Mouse (Mus musculus): ENCODE data around the gene Col18a1.

The Col18a1 gene

DNA sequence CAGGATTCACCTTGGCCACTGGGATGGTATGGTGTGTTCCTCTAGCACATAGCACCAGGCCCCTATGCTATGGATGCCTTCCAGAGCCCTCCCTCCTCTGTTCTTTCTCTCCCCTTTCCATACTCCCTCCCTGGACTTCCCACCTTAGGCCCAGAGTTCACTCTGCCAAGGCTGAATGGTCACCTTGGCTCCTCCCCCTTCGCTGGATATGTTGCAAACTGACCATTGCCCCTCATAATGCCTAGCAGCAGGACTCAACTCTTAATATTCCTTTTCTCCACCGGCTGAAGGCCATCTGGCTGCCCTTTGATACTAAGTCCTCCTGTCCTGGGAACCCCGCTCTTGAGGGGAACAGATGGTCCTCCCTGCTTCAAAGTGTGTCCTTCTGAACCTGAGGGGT, 139.4 kb downstream of the Col18a1 start:
- no peak overlapping the region for H3K4me3 ChIP-seq (replicated peaks; ENCODE audit: low read length)
- H3K9me3 ChIP-seq (ENCODE audit: low read length), result no peaks in the 10 kb centered on the region
- TF ChIP-seq NANOG (IDR thresholded peaks at IDR 0.05; ENCODE audit: borderline replicate concordance, low read length), result no peak
- no peak for TF ChIP-seq POU5F1 (IDR thresholded peaks at IDR 0.05; ENCODE audit: borderline replicate concordance, low read length)
- TF ChIP-seq CTCF (conservative IDR thresholded peaks at IDR 0.05; ENCODE audit: low read length), result no peak
- H3K4me1 ChIP-seq (replicated peaks; ENCODE audit: low read depth, low read length), result peaks cover 11% of the 10 kb centered on the region
- no peaks in the 10 kb centered on the region for H3K36me3 ChIP-seq (ENCODE audit: insufficient read depth, low read length)
- peaks cover 33% of the 10 kb centered on the region for H3K27me3 ChIP-seq (ENCODE audit: insufficient read depth, low read length)

- TF ChIP-seq POU5F1 (IDR thresholded peaks at IDR 0.05; ENCODE audit: borderline replicate concordance, low read length) (no peak), CTCF (conservative IDR thresholded peaks at IDR 0.05; ENCODE audit: low read length) (no peak), NANOG (IDR thresholded peaks at IDR 0.05; ENCODE audit: borderline replicate concordance, low read length) (no peak)
- peaks cover 18% of the 10 kb centered on the region for H3K27me3 ChIP-seq (ENCODE audit: insufficient read depth, low read length)
- H3K4me3 ChIP-seq (replicated peaks; ENCODE audit: low read length), result no peak overlapping the region
Observed at GRCm38 (mm10) chr10:77024231-77024630, 142.1 kb downstream of the Col18a1 start.

DNA sequence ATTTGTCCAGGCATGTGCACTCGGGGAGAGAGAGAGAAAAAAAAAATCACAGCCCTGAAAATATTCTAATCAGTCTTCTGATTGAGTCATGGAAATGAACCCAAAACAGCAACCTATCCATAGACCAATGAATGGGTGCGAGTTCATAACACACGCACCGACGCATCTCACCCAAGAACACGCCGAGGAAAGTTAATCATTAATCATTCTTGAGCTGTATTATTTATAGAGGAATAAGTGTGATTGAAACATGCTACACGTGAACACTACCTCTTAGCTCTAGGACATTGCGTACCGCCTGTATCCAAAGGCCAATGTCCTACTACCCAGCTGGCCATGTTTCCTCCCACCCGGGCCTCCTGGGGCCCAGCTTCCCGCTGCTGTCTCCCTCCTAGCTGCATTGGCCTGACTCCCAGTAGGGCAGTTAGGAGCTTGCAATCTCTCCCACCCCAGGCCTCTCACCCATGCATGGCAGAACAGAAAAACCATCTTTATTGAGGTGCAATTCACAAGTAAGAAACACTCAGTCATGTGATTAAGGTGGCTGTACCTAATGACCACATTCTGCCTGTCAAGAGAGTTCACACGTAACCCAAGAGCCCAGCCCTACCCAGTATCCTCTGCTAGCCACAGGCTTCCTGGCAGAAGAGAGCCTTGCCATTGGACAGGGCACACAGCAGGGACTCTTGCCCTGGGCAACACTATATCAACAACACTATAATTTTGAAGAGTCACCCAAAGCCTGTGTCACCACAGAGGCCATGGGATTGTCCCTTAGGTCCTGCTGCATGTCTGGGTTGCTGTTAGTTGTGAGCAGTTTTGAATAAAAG, 143.8 kb downstream of the Col18a1 start:
- Histone ChIP-seq H3K4me1 (replicated peaks; ENCODE audit: low read depth, low read length) (peaks cover 20% of the 10 kb centered on the region), H3K27me3 (ENCODE audit: insufficient read depth, low read length) (peaks cover 11% of the 10 kb centered on the region), H3K4me3 (replicated peaks; ENCODE audit: low read length) (no peak overlapping the region), H3K9me3 (ENCODE audit: low read length) (no peaks in the 10 kb centered on the region), H3K36me3 (ENCODE audit: insufficient read depth, low read length) (no peaks in the 10 kb centered on the region)
- TF ChIP-seq POU5F1 (IDR thresholded peaks at IDR 0.05; ENCODE audit: borderline replicate concordance, low read length) (no peak), CTCF (conservative IDR thresholded peaks at IDR 0.05; ENCODE audit: low read length) (no peak), NANOG (IDR thresholded peaks at IDR 0.05; ENCODE audit: borderline replicate concordance, low read length) (no peak)

More at GRCm38 (mm10) chr10:77024231-77024630, 142.1 kb downstream of the Col18a1 start:
- Histone ChIP-seq H3K9me3 (ENCODE audit: low read length) (no peaks in the 10 kb centered on the region), H3K36me3 (ENCODE audit: insufficient read depth, low read length) (no peaks in the 10 kb centered on the region), H3K4me1 (replicated peaks; ENCODE audit: low read depth, low read length) (peaks cover 7% of the 10 kb centered on the region)

DNA sequence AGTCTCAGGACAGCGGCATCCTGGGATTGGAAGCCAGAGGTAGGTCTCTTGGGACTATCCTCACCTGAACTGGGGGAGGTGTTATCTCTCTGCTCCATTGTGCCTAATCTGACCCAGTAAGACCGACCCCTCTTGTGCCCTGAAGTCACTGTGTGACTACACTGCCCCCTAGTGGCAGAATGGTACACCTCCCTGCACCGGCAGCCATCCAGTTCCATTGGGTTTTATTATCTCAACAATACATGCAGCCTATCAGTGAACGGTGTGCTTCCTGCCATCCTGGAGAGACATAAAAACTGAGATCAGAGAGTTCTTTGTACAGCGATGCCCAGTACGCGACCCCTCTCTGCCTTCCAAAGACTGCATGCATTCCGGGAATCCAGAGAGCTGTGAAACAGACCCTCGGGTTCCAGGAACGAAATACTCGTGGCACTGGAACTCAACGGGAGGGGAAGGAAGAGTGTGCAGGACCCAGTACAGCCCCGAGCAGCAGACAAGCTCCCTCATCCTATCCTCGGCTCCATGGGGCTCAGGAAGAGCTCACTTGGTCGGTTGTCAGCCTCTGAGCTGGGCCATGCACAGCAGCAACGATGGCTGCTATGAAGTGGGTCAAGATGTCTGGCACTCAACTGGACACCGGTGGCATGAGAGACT, 144.8 kb downstream of the Col18a1 start:
- TF ChIP-seq POU5F1 (IDR thresholded peaks at IDR 0.05; ENCODE audit: borderline replicate concordance, low read length), result no peak
- peak; percentile 96 for TF ChIP-seq CTCF (conservative IDR thresholded peaks at IDR 0.05; ENCODE audit: low read length)
- TF ChIP-seq NANOG (IDR thresholded peaks at IDR 0.05; ENCODE audit: borderline replicate concordance, low read length), result no peak
- Histone ChIP-seq H3K27me3 (ENCODE audit: insufficient read depth, low read length) (peaks cover 11% of the 10 kb centered on the region), H3K9me3 (ENCODE audit: low read length) (no peaks in the 10 kb centered on the region), H3K4me1 (replicated peaks; ENCODE audit: low read depth, low read length) (peaks cover 28% of the 10 kb centered on the region), H3K4me3 (replicated peaks; ENCODE audit: low read length) (peak overlapping the region; percentile 66), H3K36me3 (ENCODE audit: insufficient read depth, low read length) (no peaks in the 10 kb centered on the region)

GRCm38 (mm10) chr10:77017662-77018061, 148.7 kb downstream of the Col18a1 start:
- no peak for TF ChIP-seq NANOG (IDR thresholded peaks at IDR 0.05; ENCODE audit: borderline replicate concordance, low read length)
- TF ChIP-seq CTCF (conservative IDR thresholded peaks at IDR 0.05; ENCODE audit: low read length), result no peak
- TF ChIP-seq POU5F1 (IDR thresholded peaks at IDR 0.05; ENCODE audit: borderline replicate concordance, low read length), result no peak
- H3K27me3 ChIP-seq (ENCODE audit: insufficient read depth, low read length), result no peaks in the 10 kb centered on the region; the same call in 1 of the 2 replicates
- H3K36me3 ChIP-seq (ENCODE audit: insufficient read depth, low read length), result no peaks in the 10 kb centered on the region
- peaks cover 7% of the 10 kb centered on the region; the same call in 1 of the 2 replicates for H3K9me3 ChIP-seq (ENCODE audit: low read length)
- H3K4me3 ChIP-seq (replicated peaks; ENCODE audit: low read length), result no peak overlapping the region
- peaks cover 38% of the 10 kb centered on the region for H3K4me1 ChIP-seq (replicated peaks; ENCODE audit: low read depth, low read length)

DNA sequence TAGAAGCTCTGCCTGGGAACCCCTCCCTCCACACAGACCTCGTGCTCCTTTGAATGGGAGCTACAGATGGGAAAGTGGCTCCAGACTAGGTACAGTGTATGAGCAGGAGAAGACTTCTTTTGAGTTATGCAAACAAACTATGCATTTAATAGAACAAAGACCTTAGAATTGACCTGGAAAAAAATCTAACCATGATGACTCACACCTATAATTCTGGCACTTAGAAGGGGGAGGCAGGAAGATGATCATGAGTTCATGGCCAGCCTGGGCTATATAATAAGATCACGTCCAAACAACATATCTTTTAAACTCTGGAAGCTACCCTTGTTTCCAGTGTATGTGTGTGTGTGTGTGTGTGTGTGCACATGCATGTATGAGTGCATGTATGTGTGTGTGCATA, 149.3 kb downstream of the Col18a1 start:
- Histone ChIP-seq H3K4me3 (replicated peaks; ENCODE audit: low read length) (no peak overlapping the region), H3K4me1 (replicated peaks; ENCODE audit: low read depth, low read length) (peaks cover 37% of the 10 kb centered on the region), H3K9me3 (ENCODE audit: low read length) (peaks cover 7% of the 10 kb centered on the region; the same call in 1 of the 2 replicates), H3K36me3 (ENCODE audit: insufficient read depth, low read length) (no peaks in the 10 kb centered on the region), H3K27me3 (ENCODE audit: insufficient read depth, low read length) (no peaks in the 10 kb centered on the region; the same call in 1 of the 2 replicates)
- TF ChIP-seq POU5F1 (IDR thresholded peaks at IDR 0.05; ENCODE audit: borderline replicate concordance, low read length), result no peak
- TF ChIP-seq CTCF (conservative IDR thresholded peaks at IDR 0.05; ENCODE audit: low read length), result no peak
- no peak for TF ChIP-seq NANOG (IDR thresholded peaks at IDR 0.05; ENCODE audit: borderline replicate concordance, low read length)

GRCm38 (mm10) chr10:77016499-77016898, 149.8 kb downstream of the Col18a1 start:
- peaks cover 7% of the 10 kb centered on the region; the same call in 1 of the 2 replicates for H3K9me3 ChIP-seq (ENCODE audit: low read length)
- H3K4me3 ChIP-seq (replicated peaks; ENCODE audit: low read length), result 0 out of 2 replicates have a peak overlapping the region, but pooled peaks have one; percentile 10
- no peaks in the 10 kb centered on the region for H3K36me3 ChIP-seq (ENCODE audit: insufficient read depth, low read length)
- TF ChIP-seq CTCF (conservative IDR thresholded peaks at IDR 0.05; ENCODE audit: low read length) (no peak), NANOG (IDR thresholded peaks at IDR 0.05; ENCODE audit: borderline replicate concordance, low read length) (no peak), POU5F1 (IDR thresholded peaks at IDR 0.05; ENCODE audit: borderline replicate concordance, low read length) (no peak)
- peaks cover 32% of the 10 kb centered on the region for H3K4me1 ChIP-seq (replicated peaks; ENCODE audit: low read depth, low read length)
- no peaks in the 10 kb centered on the region; the same call in 1 of the 2 replicates for H3K27me3 ChIP-seq (ENCODE audit: insufficient read depth, low read length)

DNA sequence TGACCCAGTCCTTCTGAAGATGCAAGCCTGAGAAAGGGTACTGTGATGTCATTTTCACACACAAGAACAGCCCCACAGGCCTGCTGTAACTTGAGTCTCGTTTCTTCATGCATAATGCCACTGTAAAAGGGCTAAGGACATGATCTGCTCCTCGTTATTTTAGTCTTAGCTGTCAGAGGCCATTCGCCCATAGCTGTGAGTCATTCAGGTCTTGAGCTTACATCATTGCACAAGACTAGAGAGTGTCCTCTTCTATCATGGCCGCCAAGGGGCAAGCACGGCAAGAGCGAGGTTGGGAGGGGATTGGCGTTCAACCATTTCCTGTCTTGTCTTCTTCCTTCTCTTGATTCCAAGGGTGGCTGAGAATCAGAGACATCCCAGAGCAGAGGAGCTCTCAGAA, 150.3 kb downstream of the Col18a1 start:
- H3K36me3 ChIP-seq (ENCODE audit: insufficient read depth, low read length), result no peaks in the 10 kb centered on the region
- H3K4me3 ChIP-seq (replicated peaks; ENCODE audit: low read length), result 0 out of 2 replicates have a peak overlapping the region, but pooled peaks have one; percentile 10
- peaks cover 7% of the 10 kb centered on the region; the same call in 1 of the 2 replicates for H3K9me3 ChIP-seq (ENCODE audit: low read length)
- peaks cover 37% of the 10 kb centered on the region for H3K4me1 ChIP-seq (replicated peaks; ENCODE audit: low read depth, low read length)
- no peaks in the 10 kb centered on the region; the same call in 1 of the 2 replicates for H3K27me3 ChIP-seq (ENCODE audit: insufficient read depth, low read length)
- TF ChIP-seq POU5F1 (IDR thresholded peaks at IDR 0.05; ENCODE audit: borderline replicate concordance, low read length) (no peak), CTCF (conservative IDR thresholded peaks at IDR 0.05; ENCODE audit: low read length) (no peak), NANOG (IDR thresholded peaks at IDR 0.05; ENCODE audit: borderline replicate concordance, low read length) (no peak)

Measured in E14TG2a.4 (cell line).